Mouse (Mus musculus) activated CD4-positive, CD25-positive, alpha-beta regulatory T cell, adult 4 months (primary cell): ENCODE measurements around the gene Hsd3b6. TPM values are rescaled to one million over a fixed set of nuclear protein-coding genes. Genes with fewer than 3 reads are reported as not detected.
"Not testable (repeated sequence)": the region's sequence is repeated elsewhere in the genome, so short reads cannot be mapped to it uniquely, and the experiment has no call there.

ENCODE experiments used
- ATAC-seq: one replicate; pipeline ENCODE4 v1.8.0; 2017
- polyA plus RNA-seq, 2 experiments: library from polyadenylated mRNA; unstranded; fragments of 100-300 nt; shearing (Covaris generic); gene quantifications; one replicate each; pipeline ENCODE4 v1.2.1; 2017

Hsd3b6 gene
- not detected for polyA plus RNA-seq

GRCm38 (mm10) chr3:98814101-98814670 lies at the start of gene Hsd3b6:
Gene Hsd3b6, minus strand, starts transcription at chr3:98814443.
- no peak for ATAC-seq

GRCm38 (mm10) chr3:98862800-98863199 lies 48.6 kb upstream of the Hsd3b6 start:
- ATAC-seq = no peak

GRCm38 (mm10) chr3:98859576-98859975 lies 45.3 kb upstream of the Hsd3b6 start, which contains the start of gene Hsd3b1:
Gene Hsd3b1, minus strand, starts transcription at chr3:98859794.
- no peak for ATAC-seq

- ATAC-seq = no peak
Measured at GRCm38 (mm10) chr3:98858051-98858450, 43.8 kb upstream of the Hsd3b6 start.

GRCm38 (mm10) chr3:98856892-98857291 lies 42.6 kb upstream of the Hsd3b6 start:
- no peak for ATAC-seq

- ATAC-seq = no peak
Measured at GRCm38 (mm10) chr3:98855160-98855559, 40.9 kb upstream of the Hsd3b6 start.

GRCm38 (mm10) chr3:98853685-98854084 lies 39.4 kb upstream of the Hsd3b6 start:
- no peak for ATAC-seq

- no peak for ATAC-seq
Measured at GRCm38 (mm10) chr3:98853051-98853450, 38.8 kb upstream of the Hsd3b6 start.

- ATAC-seq = no peak
Measured at GRCm38 (mm10) chr3:98852631-98853030, 38.4 kb upstream of the Hsd3b6 start.

- no peak for ATAC-seq
Measured at GRCm38 (mm10) chr3:98851853-98852252, 37.6 kb upstream of the Hsd3b6 start.

GRCm38 (mm10) chr3:98850262-98850661 lies 36.0 kb upstream of the Hsd3b6 start:
- no peak for ATAC-seq

- ATAC-seq = no peak
Measured at GRCm38 (mm10) chr3:98848898-98849297, 34.7 kb upstream of the Hsd3b6 start.

GRCm38 (mm10) chr3:98812653-98813052 lies 1.6 kb downstream of the Hsd3b6 start:
- not testable (repeated sequence) for ATAC-seq

- not testable (repeated sequence) for ATAC-seq
Measured at GRCm38 (mm10) chr3:98805032-98805431, 9.2 kb downstream of the Hsd3b6 start.

- no peak for ATAC-seq
Measured at GRCm38 (mm10) chr3:98786551-98786950, 27.7 kb downstream of the Hsd3b6 start.

- no peak for ATAC-seq
Measured at GRCm38 (mm10) chr3:98782181-98782868, 31.9 kb downstream of the Hsd3b6 start.

GRCm38 (mm10) chr3:98780921-98781320 lies 33.3 kb downstream of the Hsd3b6 start:
- no peak for ATAC-seq

GRCm38 (mm10) chr3:98764155-98764554 lies 50.1 kb downstream of the Hsd3b6 start:
- no peak for ATAC-seq

- ATAC-seq = no peak
Measured at GRCm38 (mm10) chr3:98756836-98757235, 57.4 kb downstream of the Hsd3b6 start.

Other genes with a start within 250 kb of the Hsd3b6 start
- gene Gm10681, start 225.6 kb downstream of the Hsd3b6 start, polyA plus RNA-seq = not detected
- gene Hsd3b5, start 184.2 kb downstream of the Hsd3b6 start, polyA plus RNA-seq = not detected
- not detected for gene Hsd3b2, start 89.9 kb downstream of the Hsd3b6 start, polyA plus RNA-seq
- under 1 TPM in 1 of 2 experiments, not detected in 1; 0.07 TPM for gene Hsd3b3, start 51.3 kb downstream of the Hsd3b6 start, polyA plus RNA-seq
- gene Hsd3b1, start 45.4 kb upstream of the Hsd3b6 start, polyA plus RNA-seq = not detected
- gene Hao2, start 78.8 kb upstream of the Hsd3b6 start, polyA plus RNA-seq = not detected